Mouse (Mus musculus): Measurements from ENCODE around the gene Adora1. TPM values are rescaled to one million over a fixed set of nuclear protein-coding genes. Genes with fewer than 3 reads are reported as not detected.

The Adora1 gene
- total RNA-seq, 2 experiments from 2014 or later = 9.3 to 9.9 TPM

- no peak for DNase-seq
Observed at GRCm38 (mm10) chr1:134152626-134153590, 82.3 kb downstream of the Adora1 start.

- peak; percentile 90 for DNase-seq
Observed at GRCm38 (mm10) chr1:134151655-134152412, 83.4 kb downstream of the Adora1 start.

GRCm38 (mm10) chr1:134150745-134151144, 84.5 kb downstream of the Adora1 start:
- DNase-seq = no peak

GRCm38 (mm10) chr1:134150076-134150475, 85.2 kb downstream of the Adora1 start:
- no peak for DNase-seq

Other genes starting within 250 kb of the Adora1 start
- gene Fmod, start 198.2 kb downstream of the Adora1 start, total RNA-seq (2021) = 10 to 100 TPM; 18.7 to 21.9 TPM
- 10 to 100 TPM; 27.5 to 36.2 TPM for gene Btg2, start 156.3 kb downstream of the Adora1 start, total RNA-seq (2021)
- not detected for gene Chit1, start 124.2 kb downstream of the Adora1 start, total RNA-seq (2021)
- gene Chil1, start 53.3 kb downstream of the Adora1 start, total RNA-seq (2021) = under 1 TPM; 0.33 to 0.65 TPM
- not detected for gene Mybph, start 42.0 kb downstream of the Adora1 start, total RNA-seq (2021)
- under 1 TPM; 0.48 to 0.52 TPM for gene Myog, start 54.6 kb upstream of the Adora1 start, total RNA-seq (2021)
- 1 to 10 TPM; 7.3 to 9.2 TPM for gene Ppfia4, start 97.5 kb upstream of the Adora1 start, total RNA-seq (2021)
- 10 to 100 TPM; 33.8 to 42.5 TPM for gene Tmem183a, start 126.5 kb upstream of the Adora1 start, total RNA-seq (2021)
- gene 4933406M09Rik, start 150.5 kb upstream of the Adora1 start, total RNA-seq (2021) = not detected
- gene Cyb5r1, start 170.1 kb upstream of the Adora1 start, total RNA-seq (2021) = 10 to 100 TPM; 31.0 to 31.1 TPM
- gene Adipor1, start 179.9 kb upstream of the Adora1 start, total RNA-seq (2021) = 100 to 1,000 TPM; 126 to 130 TPM
- gene Klhl12, start 220.1 kb upstream of the Adora1 start, total RNA-seq (2021) = 10 to 100 TPM; 18.5 to 18.7 TPM